Mouse (Mus musculus): ENCODE data around the gene Naa60. TPM values are rescaled to one million over a fixed set of nuclear protein-coding genes. Genes with fewer than 3 reads are reported as not detected.
"Not testable (repeated sequence)": the region's sequence is repeated elsewhere in the genome, so short reads cannot be mapped to it uniquely, and the experiment has no call there.

Gene Naa60
- polyA plus RNA-seq, 1 experiment, result 31.2 TPM

GRCm38 (mm10) chr16:3847871-3848270 lies 24.3 kb upstream of the Naa60 start:
- no peak for TF ChIP-seq TCF3 (IDR thresholded peaks at IDR 0.05; ENCODE audit: insufficient read length, low read depth)
- no peak for TF ChIP-seq POLR2A (IDR thresholded peaks at IDR 0.05; ENCODE audit: insufficient read length, low read depth)
- TF ChIP-seq CEBPB (IDR thresholded peaks at IDR 0.05; ENCODE audit: insufficient read depth, poor library complexity, severe bottlenecking), result no peak
- no peaks in the 10 kb centered on the region for H3K36me3 ChIP-seq (ENCODE audit: control insufficient read depth, insufficient read depth)
- H3K79me2 ChIP-seq (ENCODE audit: control insufficient read depth, insufficient read depth), result no peaks in the 10 kb centered on the region
- no peaks in the 10 kb centered on the region for H3K27me3 ChIP-seq (ENCODE audit: control insufficient read depth, insufficient read depth, insufficient read length)
- peak overlapping the region; percentile 93 for H3K4me2 ChIP-seq (ENCODE audit: low read depth)
- H3ac ChIP-seq (ENCODE audit: control insufficient read depth, insufficient read length), result peak overlapping the region; percentile 29
- H3K4me3 ChIP-seq, result peak overlapping the region; percentile 58

GRCm38 (mm10) chr16:3848416-3848815 lies 23.8 kb upstream of the Naa60 start:
- Histone ChIP-seq H3K36me3 (ENCODE audit: control insufficient read depth, insufficient read depth) (no peaks in the 10 kb centered on the region), H3K4me2 (ENCODE audit: low read depth) (no peak overlapping the region), H3ac (ENCODE audit: control insufficient read depth, insufficient read length) (no peak overlapping the region), H3K4me3 (no peak overlapping the region), H3K27me3 (ENCODE audit: control insufficient read depth, insufficient read depth, insufficient read length) (no peaks in the 10 kb centered on the region), H3K79me2 (ENCODE audit: control insufficient read depth, insufficient read depth) (no peaks in the 10 kb centered on the region)
- TF ChIP-seq POLR2AphosphoS2 (IDR thresholded peaks at IDR 0.05; ENCODE audit: insufficient read length, low read depth) (no peak), MYOD1 (IDR thresholded peaks at IDR 0.05; ENCODE audit: control insufficient read depth in 1 of 3, insufficient read length in 2 of 3, low read depth in 2 of 3) (no peak), MYOG (IDR thresholded peaks at IDR 0.05; ENCODE audit: control insufficient read depth in 1 of 3, insufficient read depth in 1 of 3, insufficient read length in 2 of 3, low read depth in 2 of 3) (no peak), USF1 (IDR thresholded peaks at IDR 0.05; ENCODE audit: low read depth) (no peak), E2F4 (IDR thresholded peaks at IDR 0.05; ENCODE audit: insufficient read depth) (no peak)

GRCm38 (mm10) chr16:3851301-3851700 lies 20.9 kb upstream of the Naa60 start:
- H3K4me2 ChIP-seq (ENCODE audit: low read depth); H3K4me3 ChIP-seq; H3K27me3 ChIP-seq (ENCODE audit: control insufficient read depth, insufficient read depth, insufficient read length); H3ac ChIP-seq (ENCODE audit: control insufficient read depth, insufficient read length); H3K36me3 ChIP-seq (ENCODE audit: control insufficient read depth, insufficient read depth); H3K79me2 ChIP-seq (ENCODE audit: control insufficient read depth, insufficient read depth): not testable (repeated sequence)

- no peak for TF ChIP-seq TCF12 (IDR thresholded peaks at IDR 0.05; ENCODE audit: insufficient read depth, poor library complexity, severe bottlenecking)
- TF ChIP-seq POLR2A (IDR thresholded peaks at IDR 0.05; ENCODE audit: insufficient read length, low read depth), result no peak
- no peak for TF ChIP-seq POLR2AphosphoS2 (IDR thresholded peaks at IDR 0.05; ENCODE audit: insufficient read length, low read depth)
- no peak for TF ChIP-seq MYOG (IDR thresholded peaks at IDR 0.05; ENCODE audit: control insufficient read depth in 1 of 3, insufficient read depth in 1 of 3, insufficient read length in 2 of 3, low read depth in 2 of 3)
- Histone ChIP-seq H3K36me3 (ENCODE audit: control insufficient read depth, insufficient read depth) (no peaks in the 10 kb centered on the region), H3K27me3 (ENCODE audit: control insufficient read depth, insufficient read depth, insufficient read length) (no peaks in the 10 kb centered on the region), H3K79me2 (ENCODE audit: control insufficient read depth, insufficient read depth) (no peaks in the 10 kb centered on the region), H3K4me3 (no peak overlapping the region), H3K4me2 (ENCODE audit: low read depth) (no peak overlapping the region), H3ac (ENCODE audit: control insufficient read depth, insufficient read length) (no peak overlapping the region)
These were observed 19.6 kb upstream of the Naa60 start for GRCm38 (mm10) chr16:3852586-3852985.

GRCm38 (mm10) chr16:3854437-3855182 lies 17.6 kb upstream of the Naa60 start:
- Histone ChIP-seq H3K4me3 (no peak overlapping the region), H3K4me2 (ENCODE audit: low read depth) (no peak overlapping the region), H3K27me3 (ENCODE audit: control insufficient read depth, insufficient read depth, insufficient read length) (no peaks in the 10 kb centered on the region), H3K79me2 (ENCODE audit: control insufficient read depth, insufficient read depth) (no peaks in the 10 kb centered on the region), H3K36me3 (ENCODE audit: control insufficient read depth, insufficient read depth) (no peaks in the 10 kb centered on the region), H3ac (ENCODE audit: control insufficient read depth, insufficient read length) (no peak overlapping the region)
- TF ChIP-seq POLR2AphosphoS2 (IDR thresholded peaks at IDR 0.05; ENCODE audit: insufficient read length, low read depth) (no peak), MAX (IDR thresholded peaks at IDR 0.05; ENCODE audit: low read depth) (no peak), USF1 (IDR thresholded peaks at IDR 0.05; ENCODE audit: low read depth) (no peak)

GRCm38 (mm10) chr16:3855776-3856175 lies 16.4 kb upstream of the Naa60 start:
- Histone ChIP-seq H3K27me3 (ENCODE audit: control insufficient read depth, insufficient read depth, insufficient read length) (no peaks in the 10 kb centered on the region), H3K79me2 (ENCODE audit: control insufficient read depth, insufficient read depth) (no peaks in the 10 kb centered on the region), H3K36me3 (ENCODE audit: control insufficient read depth, insufficient read depth) (peaks cover 5% of the 10 kb centered on the region), H3K4me3 (no peak overlapping the region), H3K4me2 (ENCODE audit: low read depth) (no peak overlapping the region), H3ac (ENCODE audit: control insufficient read depth, insufficient read length) (no peak overlapping the region)
- TF ChIP-seq MAX (IDR thresholded peaks at IDR 0.05; ENCODE audit: low read depth) (no peak), TCF3 (IDR thresholded peaks at IDR 0.05; ENCODE audit: insufficient read length, low read depth) (no peak), MYOD1 (IDR thresholded peaks at IDR 0.05; ENCODE audit: control insufficient read depth in 1 of 3, insufficient read length in 2 of 3, low read depth in 2 of 3) (no peak), MYOG (IDR thresholded peaks at IDR 0.05; ENCODE audit: control insufficient read depth in 1 of 3, insufficient read depth in 1 of 3, insufficient read length in 2 of 3, low read depth in 2 of 3) (no peak), REST (IDR thresholded peaks at IDR 0.05; ENCODE audit: insufficient read depth, insufficient read length) (no peak), E2F4 (IDR thresholded peaks at IDR 0.05; ENCODE audit: insufficient read depth) (no peak), CEBPB (IDR thresholded peaks at IDR 0.05; ENCODE audit: insufficient read depth, poor library complexity, severe bottlenecking) (no peak), POLR2AphosphoS2 (IDR thresholded peaks at IDR 0.05; ENCODE audit: insufficient read length, low read depth) (no peak), TCF12 (IDR thresholded peaks at IDR 0.05; ENCODE audit: insufficient read depth, poor library complexity, severe bottlenecking) (no peak), USF1 (IDR thresholded peaks at IDR 0.05; ENCODE audit: low read depth) (no peak), POLR2A (IDR thresholded peaks at IDR 0.05; ENCODE audit: insufficient read length, low read depth) (no peak), SRF (IDR thresholded peaks at IDR 0.05; ENCODE audit: control insufficient read depth, insufficient read length, low read depth) (no peak)
